In genomic region chr4:97620409-97620808, GRCm38 (mm10) we compare ENCODE assay signal across 13 mouse cellular contexts.
"Had no signal": no experiment of that assay in that cellular context is flagged by ENCODE, and none has a peak within 500 bp of the region (broad histone marks: within the 10 kb centered on the region; RNA-seq: fewer than 3 reads in every experiment).

No protein-coding gene starts in this region.

- H3K27me3 ChIP-seq: liver, embryonic 13.5 days; midbrain, embryonic 12.5 days; neural tube, embryonic 13.5 days had no signal

- H3K9ac ChIP-seq: limb, embryonic 12.5 days; liver, embryonic 13.5 days; midbrain, embryonic 12.5 days; neural tube, embryonic 13.5 days had no signal

- ATAC-seq: midbrain, embryonic 16.5 days had no signal

- H3K4me3 ChIP-seq: layer of hippocampus, adult 2 months; limb, embryonic 12.5 days; liver, embryonic 13.5 days; midbrain, embryonic 12.5 days; neural tube, embryonic 13.5 days had no signal

- H3K4me1 ChIP-seq: liver, embryonic 13.5 days had no signal

- DNase-seq: kidney, postnatal 10 days; kidney, postnatal 4 days; liver; liver, embryonic 13.5 days; lung, adult 18-20 months; retina, postnatal 1 day; right cerebral cortex, postnatal 25 days; thymus, postnatal 36 days had no signal

- H3K36me3 ChIP-seq: limb, embryonic 12.5 days; liver, embryonic 13.5 days; midbrain, embryonic 12.5 days; neural tube, embryonic 13.5 days had no signal

- H3K9me3 ChIP-seq: limb, embryonic 12.5 days; liver, embryonic 13.5 days; midbrain, embryonic 12.5 days; neural tube, embryonic 13.5 days had no signal

- H3K4me2 ChIP-seq: limb, embryonic 12.5 days; liver, embryonic 13.5 days; midbrain, embryonic 12.5 days; neural tube, embryonic 13.5 days had no signal

- H3K27ac ChIP-seq: layer of hippocampus, adult 2 months; limb, embryonic 12.5 days; liver, embryonic 13.5 days; midbrain, embryonic 12.5 days; neural tube, embryonic 13.5 days had no signal
